ENCODE assay signal across 18 mouse cellular contexts in the genomic region with DNA sequence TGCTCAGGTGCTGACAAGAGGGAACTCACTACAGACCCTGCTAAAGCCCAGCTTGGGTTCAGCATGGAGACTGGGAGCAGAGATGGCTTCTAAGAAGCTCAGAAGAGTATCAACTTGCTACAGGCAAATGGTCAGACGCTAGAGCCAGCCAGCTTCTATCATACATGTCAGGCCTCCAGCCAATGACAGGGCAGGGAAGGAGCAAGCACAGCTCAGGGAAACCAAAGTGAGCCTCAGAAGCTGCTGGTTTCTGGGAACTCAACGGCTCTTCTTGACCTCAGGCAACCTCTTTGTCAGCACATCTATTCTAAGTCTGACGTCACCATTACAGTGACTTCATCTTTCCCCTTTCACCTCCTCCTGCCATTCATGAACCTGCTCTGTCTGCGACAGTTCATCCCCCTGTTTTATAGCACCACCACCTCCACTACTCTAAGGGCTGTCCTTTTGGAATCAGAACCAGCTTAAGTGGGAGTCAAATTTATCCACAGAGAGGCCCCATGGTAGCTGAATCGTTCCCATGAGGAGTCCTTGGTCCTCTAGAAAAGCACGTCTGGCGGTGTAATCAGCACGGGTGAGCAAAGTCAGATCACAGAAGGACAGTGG.
DNase-seq lines count a peak whose midpoint lies in the region; ATAC-seq and TF ChIP-seq lines count a peak whose summit lies in the region.
"Had no signal": no experiment of that assay in that cellular context is flagged by ENCODE, and none has a peak within 500 bp of the region (broad histone marks: within the 10 kb centered on the region; RNA-seq: fewer than 3 reads in every experiment).

No protein-coding gene starts in this region.

- no peak for TF ChIP-seq CTCF in gastrocnemius, adult 2 months (IDR thresholded peaks at IDR 0.05)
- no peak for TF ChIP-seq CTCF in stomach, postnatal 0 days (IDR thresholded peaks at IDR 0.05; ENCODE audit: low read depth)

- peaks cover 23% of the 10 kb centered on the region for H3K9me3 ChIP-seq in midbrain, embryonic 10.5 days (replicated peaks)
- H3K9me3 ChIP-seq in midbrain, embryonic 14.5 days (ENCODE audit: control insufficient read depth, low read length) = no peaks in the 10 kb centered on the region
- peaks cover 13% of the 10 kb centered on the region for H3K9me3 ChIP-seq in heart, embryonic 13.5 days
- no peaks in the 10 kb centered on the region for H3K9me3 ChIP-seq in stomach, postnatal 0 days (ENCODE audit: control insufficient read depth, low read length)
- H3K9me3 ChIP-seq in liver, embryonic 11.5 days (ENCODE audit: control insufficient read depth, low read length) = no peaks in the 10 kb centered on the region
- H3K9me3 ChIP-seq: forebrain, embryonic 15.5 days had no signal

- 77% methylated on average over 8 of the region's 8 CpGs for WGBS in midbrain, embryonic 10.5 days
- WGBS in midbrain, embryonic 14.5 days = 61% methylated on average over 8 of the region's 8 CpGs
- 35% methylated on average over 8 of the region's 8 CpGs for WGBS in heart, embryonic 13.5 days
- WGBS in stomach, postnatal 0 days = 62% methylated on average over 8 of the region's 8 CpGs
- 69% methylated on average over 8 of the region's 8 CpGs for WGBS in liver, embryonic 11.5 days

- ATAC-seq in midbrain, embryonic 14.5 days (ENCODE audit: low FRiP score, low TSS enrichment) = no peak
- no peak for ATAC-seq in heart, embryonic 13.5 days (ENCODE audit: extremely low read depth, insufficient number of reproducible peaks, low FRiP score, low TSS enrichment)
- 0 out of 2 replicates have a peak, but pooled peaks have one; percentile 29 for ATAC-seq in stomach, postnatal 0 days (ENCODE audit: low FRiP score, low TSS enrichment)
- no peak for ATAC-seq in liver, embryonic 11.5 days (replicated peaks; ENCODE audit: low FRiP score)
- ATAC-seq: activated CD4-positive, CD25-positive, alpha-beta regulatory T cell, adult 4 months; forebrain, embryonic 15.5 days; hindbrain, postnatal 0 days; midbrain, embryonic 15.5 days; Patski had no signal

- no peak overlapping the region for H3K9ac ChIP-seq in midbrain, embryonic 14.5 days (replicated peaks; ENCODE audit: low read length)
- H3K9ac ChIP-seq in heart, embryonic 13.5 days = no peak overlapping the region
- H3K9ac ChIP-seq in stomach, postnatal 0 days (ENCODE audit: low read length) = no peak overlapping the region
- no peak overlapping the region for H3K9ac ChIP-seq in liver, embryonic 11.5 days (ENCODE audit: low read depth, low read length)
- H3K9ac ChIP-seq: forebrain, embryonic 15.5 days; midbrain, embryonic 15.5 days had no signal

- DNase-seq in gastrocnemius, adult 2 months = no peak
- DNase-seq in gastrocnemius, postnatal 10 days = no peak
- DNase-seq in midbrain, embryonic 10.5 days (ENCODE audit: low spot score) = no peak
- no peak for DNase-seq in midbrain, embryonic 14.5 days
- no peak for DNase-seq in stomach, postnatal 0 days (ENCODE audit: low spot score)
- no peak for DNase-seq in MN1 (ENCODE audit: low spot score)
- no peak for DNase-seq in liver, embryonic 11.5 days (ENCODE audit: low spot score)
- DNase-seq: cerebellum, postnatal 10 days; kidney, adult 11 months; kidney, postnatal 25 days; thymus, adult 18-20 months had no signal

- H3K4me2 ChIP-seq in midbrain, embryonic 14.5 days (ENCODE audit: low read length) = no peak overlapping the region
- no peak overlapping the region for H3K4me2 ChIP-seq in heart, embryonic 13.5 days
- no peak overlapping the region for H3K4me2 ChIP-seq in stomach, postnatal 0 days (replicated peaks; ENCODE audit: low read depth)
- no peak overlapping the region for H3K4me2 ChIP-seq in liver, embryonic 11.5 days
- H3K4me2 ChIP-seq: forebrain, embryonic 15.5 days; midbrain, embryonic 15.5 days had no signal

- peaks cover 30% of the 10 kb centered on the region for H3K4me1 ChIP-seq in midbrain, embryonic 10.5 days
- peaks cover 3% of the 10 kb centered on the region; the same call in 1 of the 2 replicates for H3K4me1 ChIP-seq in midbrain, embryonic 14.5 days (ENCODE audit: control insufficient read depth, insufficient read depth, low read length)
- H3K4me1 ChIP-seq in heart, embryonic 13.5 days = peaks cover 39% of the 10 kb centered on the region
- no peaks in the 10 kb centered on the region for H3K4me1 ChIP-seq in stomach, postnatal 0 days (replicated peaks; ENCODE audit: control insufficient read depth, insufficient read depth)
- H3K4me1 ChIP-seq in liver, embryonic 11.5 days (replicated peaks; ENCODE audit: control insufficient read depth, insufficient read depth, low read length) = no peaks in the 10 kb centered on the region
- H3K4me1 ChIP-seq: forebrain, embryonic 15.5 days; midbrain, embryonic 15.5 days had no signal

- 0 out of 2 replicates have a peak, but pooled peaks cover 4% of the 10 kb centered on the region for H3K27me3 ChIP-seq in midbrain, embryonic 10.5 days (ENCODE audit: low read depth, poor library complexity, severe bottlenecking)
- H3K27me3 ChIP-seq in midbrain, embryonic 14.5 days (ENCODE audit: control insufficient read depth, insufficient read depth, low read length) = no peaks in the 10 kb centered on the region
- H3K27me3 ChIP-seq in heart, embryonic 13.5 days (replicated peaks) = no peaks in the 10 kb centered on the region
- H3K27me3 ChIP-seq in stomach, postnatal 0 days (ENCODE audit: control insufficient read depth, insufficient read depth, low read length) = no peaks in the 10 kb centered on the region
- no peaks in the 10 kb centered on the region for H3K27me3 ChIP-seq in liver, embryonic 11.5 days (replicated peaks; ENCODE audit: control insufficient read depth, insufficient read depth, low read length)
- H3K27me3 ChIP-seq: forebrain, embryonic 15.5 days; midbrain, embryonic 15.5 days; Patski had no signal

- H3K27ac ChIP-seq in gastrocnemius, adult 2 months = peak overlapping the region; percentile 28
- peak overlapping the region; percentile 64 for H3K27ac ChIP-seq in midbrain, embryonic 10.5 days (replicated peaks)
- H3K27ac ChIP-seq in midbrain, embryonic 14.5 days (replicated peaks; ENCODE audit: low read depth, low read length) = no peak overlapping the region
- peak overlapping the region; percentile 40; the same call in 1 of the 2 replicates for H3K27ac ChIP-seq in heart, embryonic 13.5 days (replicated peaks)
- no peak overlapping the region for H3K27ac ChIP-seq in stomach, postnatal 0 days (replicated peaks)
- H3K27ac ChIP-seq in liver, embryonic 11.5 days (ENCODE audit: low read depth, low read length) = no peak overlapping the region
- H3K27ac ChIP-seq: forebrain, embryonic 15.5 days; hindbrain, postnatal 0 days; midbrain, embryonic 15.5 days had no signal

- H3K4me3 ChIP-seq in gastrocnemius, adult 2 months = no peak overlapping the region
- no peak overlapping the region for H3K4me3 ChIP-seq in midbrain, embryonic 10.5 days
- H3K4me3 ChIP-seq in midbrain, embryonic 14.5 days (replicated peaks; ENCODE audit: low read depth, low read length) = no peak overlapping the region
- H3K4me3 ChIP-seq in heart, embryonic 13.5 days = no peak overlapping the region
- H3K4me3 ChIP-seq in stomach, postnatal 0 days (ENCODE audit: low read depth, low read length) = no peak overlapping the region
- no peak overlapping the region for H3K4me3 ChIP-seq in liver, embryonic 11.5 days (ENCODE audit: low read depth, low read length)
- H3K4me3 ChIP-seq: erythroblast, embryonic 14.5 days; forebrain, embryonic 15.5 days; midbrain, embryonic 15.5 days had no signal

- H3K36me3 ChIP-seq in midbrain, embryonic 10.5 days = no peaks in the 10 kb centered on the region
- no peaks in the 10 kb centered on the region for H3K36me3 ChIP-seq in midbrain, embryonic 14.5 days (ENCODE audit: control insufficient read depth, insufficient read depth, low read length)
- H3K36me3 ChIP-seq in heart, embryonic 13.5 days = no peaks in the 10 kb centered on the region
- H3K36me3 ChIP-seq in stomach, postnatal 0 days (ENCODE audit: control insufficient read depth, insufficient read depth, low read length) = no peaks in the 10 kb centered on the region
- no peaks in the 10 kb centered on the region for H3K36me3 ChIP-seq in liver, embryonic 11.5 days (ENCODE audit: control insufficient read depth, insufficient read depth, low read length)
- H3K36me3 ChIP-seq: forebrain, embryonic 15.5 days; midbrain, embryonic 15.5 days had no signal

- no peak for TF ChIP-seq EP300 in stomach, postnatal 0 days (optimal IDR thresholded peaks at IDR 0.05)

- intact Hi-C loops in gastrocnemius, adult 2 months (cut with DNase I) = no loop called here

Comparison
In these comparisons a context has a peak if more than half of its experiments do, and no peak if none do; other contexts are left out.
1. H3K27ac ChIP-seq: peak in gastrocnemius, adult 2 months (single experiment), midbrain, embryonic 10.5 days (single experiment) and heart, embryonic 13.5 days (single experiment); none in midbrain, embryonic 14.5 days (single experiment), stomach, postnatal 0 days (single experiment) and liver, embryonic 11.5 days (single experiment).